Mouse (Mus musculus): ENCODE data around the gene Kcnc3. TPM values are rescaled to one million over a fixed set of nuclear protein-coding genes. Genes with fewer than 3 reads are reported as not detected.

Kcnc3 gene
- total and polyA plus RNA-seq, 2 experiments: 0.37 to 4.6 TPM

DNA sequence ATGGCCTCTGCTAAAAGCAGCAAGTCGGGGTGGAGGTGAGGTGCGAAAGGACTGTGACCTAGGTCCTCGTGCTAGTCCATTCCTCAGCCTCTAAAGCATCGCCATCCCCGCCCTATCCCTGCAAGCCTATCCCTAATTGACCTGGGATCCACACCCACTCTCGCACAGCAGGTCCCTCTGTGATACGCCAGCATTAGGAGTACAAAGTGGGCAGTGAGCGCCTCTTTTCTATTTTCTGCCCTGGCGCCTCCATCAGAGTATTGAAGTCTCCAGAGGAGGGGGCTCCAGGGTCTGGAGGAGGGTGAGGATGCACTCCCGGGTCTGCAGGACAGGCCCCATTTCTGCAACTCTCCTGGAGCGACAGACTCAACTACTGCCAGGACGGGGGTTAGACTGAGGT is 2.1 kb upstream of the Kcnc3 start:
- H3K36me3 ChIP-seq (ENCODE audit: control insufficient read depth, insufficient read depth, low read length): no peaks in the 10 kb centered on the region
- no peaks in the 10 kb centered on the region for H3K79me2 ChIP-seq (ENCODE audit: control insufficient read depth, insufficient read depth, low read length)
- 20% methylated on average over 12 of the region's 12 CpGs for WGBS
- no peak overlapping the region for H3K27ac ChIP-seq (replicated peaks; ENCODE audit: insufficient read depth, low read depth, low read length)
- no peak for DNase-seq (ENCODE audit: extremely low read depth, low read depth, low spot score)
- no peak overlapping the region for H3K9ac ChIP-seq (ENCODE audit: low read depth, low read length)
- peaks cover 3% of the 10 kb centered on the region; the same call in 1 of the 2 replicates for H3K4me1 ChIP-seq (ENCODE audit: control insufficient read depth, insufficient read depth, low read length)
- no peak overlapping the region for H3K4me3 ChIP-seq (ENCODE audit: insufficient read depth, low read depth, low read length)
- TF ChIP-seq POLR2A (IDR thresholded peaks at IDR 0.05; ENCODE audit: extremely low read depth, insufficient read depth, low read length): no peak
- no peak for TF ChIP-seq CTCF (IDR thresholded peaks at IDR 0.05; ENCODE audit: low read depth, low read length)
- H3K27me3 ChIP-seq (ENCODE audit: control insufficient read depth, insufficient read depth, low read length): peaks cover 6% of the 10 kb centered on the region; the same call in 1 of the 2 replicates

- Histone ChIP-seq H3K27me3 (ENCODE audit: control insufficient read depth, insufficient read depth, low read length) (peaks cover 6% of the 10 kb centered on the region; the same call in 1 of the 2 replicates), H3K36me3 (ENCODE audit: control insufficient read depth, insufficient read depth, low read length) (no peaks in the 10 kb centered on the region), H3K79me2 (ENCODE audit: control insufficient read depth, insufficient read depth, low read length) (no peaks in the 10 kb centered on the region), H3K9ac (ENCODE audit: low read depth, low read length) (peak overlapping the region; percentile 32; the same call in 1 of the 2 replicates), H3K4me1 (ENCODE audit: control insufficient read depth, insufficient read depth, low read length) (peaks cover 3% of the 10 kb centered on the region; the same call in 1 of the 2 replicates), H3K4me3 (ENCODE audit: insufficient read depth, low read depth, low read length) (peak overlapping the region; percentile 52), H3K27ac (replicated peaks; ENCODE audit: insufficient read depth, low read depth, low read length) (no peak overlapping the region)
- DNase-seq (ENCODE audit: extremely low read depth, low read depth, low spot score): peak; percentile 73
- 1% methylated on average over 33 of the region's 33 CpGs for WGBS
- no peak for TF ChIP-seq POLR2A (IDR thresholded peaks at IDR 0.05; ENCODE audit: extremely low read depth, insufficient read depth, low read length)
Observed at GRCm38 (mm10) chr7:44589149-44589548, 1.3 kb upstream of the Kcnc3 start.

- 22% methylated on average over 13 of the region's 13 CpGs for WGBS
- H3K79me2 ChIP-seq (ENCODE audit: control insufficient read depth, insufficient read depth, low read length): no peaks in the 10 kb centered on the region
- H3K4me3 ChIP-seq (ENCODE audit: insufficient read depth, low read depth, low read length): no peak overlapping the region
- DNase-seq (ENCODE audit: extremely low read depth, low read depth, low spot score): peak; percentile 30
- H3K4me1 ChIP-seq (ENCODE audit: control insufficient read depth, insufficient read depth, low read length): peaks cover 3% of the 10 kb centered on the region; the same call in 1 of the 2 replicates
- H3K27ac ChIP-seq (replicated peaks; ENCODE audit: insufficient read depth, low read depth, low read length): no peak overlapping the region
- TF ChIP-seq POLR2A (IDR thresholded peaks at IDR 0.05; ENCODE audit: extremely low read depth, insufficient read depth, low read length) (no peak), CTCF (IDR thresholded peaks at IDR 0.05; ENCODE audit: low read depth, low read length) (no peak)
- H3K9ac ChIP-seq (ENCODE audit: low read depth, low read length): no peak overlapping the region
- H3K27me3 ChIP-seq (ENCODE audit: control insufficient read depth, insufficient read depth, low read length): peaks cover 6% of the 10 kb centered on the region; the same call in 1 of the 2 replicates
- H3K36me3 ChIP-seq (ENCODE audit: control insufficient read depth, insufficient read depth, low read length): no peaks in the 10 kb centered on the region
Observed at GRCm38 (mm10) chr7:44589946-44590345, 518 bp upstream of the Kcnc3 start.

DNA sequence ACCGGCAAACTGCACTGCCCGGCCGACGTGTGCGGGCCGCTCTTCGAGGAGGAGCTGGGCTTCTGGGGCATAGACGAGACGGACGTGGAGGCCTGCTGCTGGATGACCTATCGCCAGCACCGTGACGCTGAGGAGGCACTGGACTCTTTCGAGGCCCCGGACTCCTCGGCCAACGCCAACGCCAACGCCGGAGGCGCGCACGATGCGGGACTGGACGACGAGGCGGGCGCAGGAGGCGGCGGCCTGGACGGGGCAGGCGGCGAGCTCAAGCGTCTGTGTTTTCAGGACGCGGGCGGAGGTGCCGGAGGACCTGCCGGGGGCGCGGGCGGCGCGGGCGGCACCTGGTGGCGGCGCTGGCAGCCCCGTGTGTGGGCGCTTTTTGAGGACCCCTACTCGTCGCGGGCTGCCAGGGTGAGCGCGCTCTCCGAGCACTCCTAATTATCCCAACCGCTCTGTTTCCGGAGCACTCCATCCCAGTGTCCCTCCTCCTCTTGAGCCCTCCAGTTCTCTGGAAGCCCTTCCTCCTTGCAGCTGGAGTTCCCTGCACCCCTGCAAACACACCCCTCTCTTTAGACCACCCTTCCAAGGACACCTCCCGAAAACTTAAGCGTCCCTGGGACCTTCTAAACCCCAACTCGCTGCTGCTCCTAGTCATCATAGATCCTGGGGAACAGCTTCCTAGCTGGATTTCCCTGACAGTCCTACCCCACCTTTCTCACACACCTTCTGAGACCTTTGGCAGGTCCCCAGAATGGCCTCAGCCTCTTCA is 1.1 kb downstream of the Kcnc3 start:
- WGBS: 2% methylated on average over 58 of the region's 60 CpGs

GRCm38 (mm10) chr7:44593051-44593450 is 2.6 kb downstream of the Kcnc3 start:
- no peaks in the 10 kb centered on the region for H3K36me3 ChIP-seq (ENCODE audit: control insufficient read depth, insufficient read depth, low read length)
- no peak overlapping the region for H3K4me3 ChIP-seq (ENCODE audit: insufficient read depth, low read depth, low read length)
- no peak for TF ChIP-seq CTCF (IDR thresholded peaks at IDR 0.05; ENCODE audit: low read depth, low read length)
- TF ChIP-seq POLR2A (IDR thresholded peaks at IDR 0.05; ENCODE audit: extremely low read depth, insufficient read depth, low read length): no peak
- peaks cover 3% of the 10 kb centered on the region; the same call in 1 of the 2 replicates for H3K4me1 ChIP-seq (ENCODE audit: control insufficient read depth, insufficient read depth, low read length)
- H3K27me3 ChIP-seq (ENCODE audit: control insufficient read depth, insufficient read depth, low read length): no peaks in the 10 kb centered on the region
- WGBS: 21% methylated on average over 15 of the region's 15 CpGs
- H3K79me2 ChIP-seq (ENCODE audit: control insufficient read depth, insufficient read depth, low read length): no peaks in the 10 kb centered on the region
- DNase-seq (ENCODE audit: extremely low read depth, low read depth, low spot score): no peak
- no peak overlapping the region for H3K9ac ChIP-seq (ENCODE audit: low read depth, low read length)
- H3K27ac ChIP-seq (replicated peaks; ENCODE audit: insufficient read depth, low read depth, low read length): no peak overlapping the region

More for the DNA sequence above, 1.1 kb downstream of the Kcnc3 start:
- Histone ChIP-seq H3K36me3 (ENCODE audit: control insufficient read depth, insufficient read depth, low read length) (no peaks in the 10 kb centered on the region), H3K27me3 (ENCODE audit: control insufficient read depth, insufficient read depth, low read length) (peaks cover 6% of the 10 kb centered on the region; the same call in 1 of the 2 replicates), H3K27ac (replicated peaks; ENCODE audit: insufficient read depth, low read depth, low read length) (no peak overlapping the region), H3K79me2 (ENCODE audit: control insufficient read depth, insufficient read depth, low read length) (no peaks in the 10 kb centered on the region), H3K4me1 (ENCODE audit: control insufficient read depth, insufficient read depth, low read length) (peaks cover 3% of the 10 kb centered on the region; the same call in 1 of the 2 replicates), H3K9ac (ENCODE audit: low read depth, low read length) (peak overlapping the region; percentile 82), H3K4me3 (ENCODE audit: insufficient read depth, low read depth, low read length) (peak overlapping the region; percentile 45; the same call in 1 of the 2 replicates)
- no peak for TF ChIP-seq CTCF (IDR thresholded peaks at IDR 0.05; ENCODE audit: low read depth, low read length)
- TF ChIP-seq POLR2A (IDR thresholded peaks at IDR 0.05; ENCODE audit: extremely low read depth, insufficient read depth, low read length): no peak
- DNase-seq (ENCODE audit: extremely low read depth, low read depth, low spot score): no peak

DNA sequence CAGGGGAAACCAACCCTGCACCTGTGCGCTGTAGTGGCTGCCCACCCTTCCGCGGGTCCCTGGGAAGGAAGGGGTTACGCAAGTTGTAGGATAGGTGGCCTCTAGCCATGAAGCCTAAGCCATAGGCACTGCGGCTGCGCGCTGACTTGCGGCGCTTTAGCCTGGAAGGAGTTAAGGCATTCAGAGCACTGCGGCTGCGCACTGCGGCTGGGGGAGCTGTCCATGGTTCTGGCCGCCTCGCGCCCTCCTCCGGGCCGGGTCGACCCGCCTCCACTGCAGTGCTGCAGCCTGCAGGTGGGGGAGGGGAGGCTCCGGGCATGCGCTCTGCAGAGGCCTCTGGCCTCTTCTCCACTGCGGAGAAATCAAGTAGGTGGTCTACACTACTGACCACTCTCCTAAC is 3.3 kb downstream of the Kcnc3 start:
- H3K27me3 ChIP-seq (ENCODE audit: control insufficient read depth, insufficient read depth, low read length): no peaks in the 10 kb centered on the region
- DNase-seq (ENCODE audit: extremely low read depth, low read depth, low spot score): no peak
- H3K27ac ChIP-seq (replicated peaks; ENCODE audit: insufficient read depth, low read depth, low read length): no peak overlapping the region
- H3K4me3 ChIP-seq (ENCODE audit: insufficient read depth, low read depth, low read length): no peak overlapping the region
- no peaks in the 10 kb centered on the region for H3K79me2 ChIP-seq (ENCODE audit: control insufficient read depth, insufficient read depth, low read length)
- H3K36me3 ChIP-seq (ENCODE audit: control insufficient read depth, insufficient read depth, low read length): no peaks in the 10 kb centered on the region
- H3K4me1 ChIP-seq (ENCODE audit: control insufficient read depth, insufficient read depth, low read length): peaks cover 3% of the 10 kb centered on the region; the same call in 1 of the 2 replicates
- TF ChIP-seq CTCF (IDR thresholded peaks at IDR 0.05; ENCODE audit: low read depth, low read length) (no peak), POLR2A (IDR thresholded peaks at IDR 0.05; ENCODE audit: extremely low read depth, insufficient read depth, low read length) (no peak)
- no peak overlapping the region for H3K9ac ChIP-seq (ENCODE audit: low read depth, low read length)
- 4% methylated on average over 22 of the region's 22 CpGs for WGBS
